Mouse (Mus musculus) E14TG2a.4 (cell line): ENCODE data around the gene Doc2a.

Source experiments
- H3K27me3 ChIP-seq: 2 replicates; pipeline ENCODE4 v1.6.1; 2014; ENCODE audit warnings: low read length, control low read depth; ENCODE audit not compliant: insufficient read depth
- H3K36me3 ChIP-seq: 2 replicates; pipeline ENCODE4 v1.6.1; 2014; ENCODE audit warnings: low read length, control low read depth; ENCODE audit not compliant: insufficient read depth
- H3K4me1 ChIP-seq: replicated peaks from 2 replicates; pipeline ENCODE4 v1.6.1; 2014; ENCODE audit warnings: low read depth, low read length, control low read depth
- H3K4me3 ChIP-seq: replicated peaks from 2 replicates; pipeline ENCODE4 v1.5.1; 2014; ENCODE audit warnings: mild to moderate bottlenecking, low read length
- H3K9me3 ChIP-seq: 2 replicates; pipeline ENCODE4 v1.6.1; 2014; ENCODE audit warnings: low read length, control low read depth
- CTCF ChIP-seq: conservative IDR thresholded peaks from 2 replicates; pipeline ENCODE4 v1.5.1; 2014; ENCODE audit warnings: low read length
- NANOG ChIP-seq: IDR thresholded peaks from 2 replicates; pipeline ENCODE4 v1.6.1; 2014; ENCODE audit warnings: borderline replicate concordance, low read length, mixed read lengths
- POU5F1 ChIP-seq: IDR thresholded peaks from 2 replicates; pipeline ENCODE4 v1.6.1; 2014; ENCODE audit warnings: low read length, borderline replicate concordance

The Doc2a gene

GRCm38 (mm10) chr7:126803181-126803580, 44.0 kb upstream of the Doc2a start:
- H3K27me3 ChIP-seq = no peaks in the 10 kb centered on the region
- no peaks in the 10 kb centered on the region for H3K9me3 ChIP-seq
- no peak overlapping the region for H3K4me3 ChIP-seq
- TF ChIP-seq NANOG (no peak), POU5F1 (no peak), CTCF (no peak)
- H3K4me1 ChIP-seq = peaks cover 38% of the 10 kb centered on the region
- H3K36me3 ChIP-seq = peaks cover 60% of the 10 kb centered on the region

- H3K36me3 ChIP-seq = peaks cover 56% of the 10 kb centered on the region
- TF ChIP-seq CTCF (no peak), POU5F1 (no peak)
Observed at GRCm38 (mm10) chr7:126803751-126804150, 43.5 kb upstream of the Doc2a start.

GRCm38 (mm10) chr7:126806956-126807355, 40.3 kb upstream of the Doc2a start:
- Histone ChIP-seq H3K4me3 (no peak overlapping the region), H3K27me3 (no peaks in the 10 kb centered on the region), H3K4me1 (peaks cover 41% of the 10 kb centered on the region), H3K9me3 (no peaks in the 10 kb centered on the region), H3K36me3 (peaks cover 54% of the 10 kb centered on the region)
- TF ChIP-seq CTCF = no peak
- TF ChIP-seq POU5F1 = no peak
- TF ChIP-seq NANOG = no peak

More at GRCm38 (mm10) chr7:126803751-126804150, 43.5 kb upstream of the Doc2a start:
- Histone ChIP-seq H3K4me1 (peaks cover 44% of the 10 kb centered on the region), H3K9me3 (no peaks in the 10 kb centered on the region), H3K27me3 (no peaks in the 10 kb centered on the region), H3K4me3 (no peak overlapping the region)

- TF ChIP-seq CTCF = no peak
- no peak for TF ChIP-seq NANOG
- TF ChIP-seq POU5F1 = no peak
- no peaks in the 10 kb centered on the region for H3K9me3 ChIP-seq
- H3K4me3 ChIP-seq = peak overlapping the region; percentile 89; the same call in 1 of the 2 replicates
Observed at GRCm38 (mm10) chr7:126807405-126807804, 39.8 kb upstream of the Doc2a start.

GRCm38 (mm10) chr7:126808703-126809455, 38.3 kb upstream of the Doc2a start:
- H3K9me3 ChIP-seq = no peaks in the 10 kb centered on the region
- TF ChIP-seq POU5F1 = no peak
- no peak for TF ChIP-seq CTCF
- no peak for TF ChIP-seq NANOG
- H3K4me1 ChIP-seq = peaks cover 53% of the 10 kb centered on the region
- H3K36me3 ChIP-seq = peaks cover 35% of the 10 kb centered on the region
- H3K27me3 ChIP-seq = 0 out of 2 replicates have a peak, but pooled peaks cover under 1% of the 10 kb centered on the region
- peak overlapping the region; percentile 89 for H3K4me3 ChIP-seq

More at GRCm38 (mm10) chr7:126807405-126807804, 39.8 kb upstream of the Doc2a start:
- no peaks in the 10 kb centered on the region for H3K27me3 ChIP-seq
- H3K36me3 ChIP-seq = peaks cover 50% of the 10 kb centered on the region
- peaks cover 38% of the 10 kb centered on the region for H3K4me1 ChIP-seq

GRCm38 (mm10) chr7:126809723-126810369, 37.4 kb upstream of the Doc2a start:
- TF ChIP-seq POU5F1 (no peak), CTCF (no peak), NANOG (no peak)
- peaks cover 25% of the 10 kb centered on the region for H3K36me3 ChIP-seq
- H3K9me3 ChIP-seq = no peaks in the 10 kb centered on the region
- peak overlapping the region; percentile 89 for H3K4me3 ChIP-seq
- H3K27me3 ChIP-seq = 0 out of 2 replicates have a peak, but pooled peaks cover 3% of the 10 kb centered on the region
- peaks cover 62% of the 10 kb centered on the region for H3K4me1 ChIP-seq

GRCm38 (mm10) chr7:126815726-126816222, 31.4 kb upstream of the Doc2a start:
- H3K27me3 ChIP-seq = 0 out of 2 replicates have a peak, but pooled peaks cover 3% of the 10 kb centered on the region
- H3K4me3 ChIP-seq = no peak overlapping the region
- H3K9me3 ChIP-seq = peaks cover 4% of the 10 kb centered on the region
- peaks cover 46% of the 10 kb centered on the region for H3K4me1 ChIP-seq
- H3K36me3 ChIP-seq = no peaks in the 10 kb centered on the region
- TF ChIP-seq POU5F1 (no peak), NANOG (no peak), CTCF (no peak)

GRCm38 (mm10) chr7:126816494-126816893, 30.7 kb upstream of the Doc2a start:
- 0 out of 2 replicates have a peak, but pooled peaks cover 3% of the 10 kb centered on the region for H3K27me3 ChIP-seq
- no peaks in the 10 kb centered on the region for H3K36me3 ChIP-seq
- H3K4me1 ChIP-seq = peaks cover 41% of the 10 kb centered on the region
- peaks cover 4% of the 10 kb centered on the region for H3K9me3 ChIP-seq
- no peak overlapping the region for H3K4me3 ChIP-seq
- TF ChIP-seq CTCF = no peak
- TF ChIP-seq NANOG = no peak
- TF ChIP-seq POU5F1 = no peak
